Comparison of ENCODE assay signal across 8 mouse cellular contexts in the genomic region with DNA sequence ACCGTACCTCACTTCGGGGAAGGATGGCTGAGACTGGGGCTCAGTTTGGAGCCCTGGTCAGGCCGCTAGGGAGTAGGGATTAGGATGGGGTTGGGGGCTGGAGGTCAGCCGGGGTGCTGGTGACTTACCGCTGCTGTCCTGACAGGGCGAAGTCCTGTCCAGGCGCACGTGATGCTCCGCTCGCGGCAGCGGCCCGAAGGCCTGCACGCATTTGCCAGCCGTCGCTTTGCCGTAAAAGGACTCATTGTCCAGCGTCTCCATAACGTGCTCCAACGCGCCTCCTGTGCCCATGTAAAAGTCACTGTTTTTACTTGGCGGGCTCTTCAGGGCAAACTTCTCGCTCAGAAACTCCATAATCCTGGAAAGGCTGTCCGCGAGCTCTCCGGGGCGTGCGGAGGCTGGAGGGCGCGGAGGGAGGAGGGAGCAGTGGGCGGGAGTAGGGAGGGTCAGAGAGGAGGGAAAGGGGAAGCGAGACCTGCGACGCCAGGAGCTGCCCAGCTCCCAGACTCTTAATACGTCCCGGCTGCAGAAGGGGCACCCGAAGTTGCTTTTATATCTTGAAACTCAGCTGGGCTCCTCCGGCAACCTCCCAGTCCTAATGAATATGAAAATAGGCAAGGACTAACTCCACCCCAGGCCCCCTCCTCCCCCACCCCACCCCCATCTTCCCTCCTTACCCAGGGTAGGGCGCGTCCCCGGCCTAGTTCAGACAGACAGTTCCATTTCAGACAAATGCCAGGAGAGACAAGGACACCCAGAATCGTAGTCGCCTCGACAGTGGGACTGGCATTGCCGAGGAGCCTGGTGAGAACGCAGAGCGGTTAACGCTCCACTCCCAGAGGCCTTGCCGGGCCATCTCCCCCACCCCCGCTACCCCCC. TPM values are rescaled to one million over a fixed set of nuclear protein-coding genes. Genes with fewer than 3 reads are reported as not detected.
DNase-seq lines count a peak whose midpoint lies in the region; ATAC-seq lines count a peak whose summit lies in the region.

No protein-coding gene starts in this region.

- ATAC-seq in lung, embryonic 16.5 days (ENCODE audit: low read depth), result peak; percentile 84
- peak; percentile 59 for ATAC-seq in forebrain, embryonic 13.5 days
- ATAC-seq in intestine, embryonic 16.5 days, result peak; percentile 85
- ATAC-seq in liver, embryonic 15.5 days (ENCODE audit: insufficient read depth), result peak; percentile 34; the same call in 1 of the 2 replicates
- peak; percentile 75 for ATAC-seq in stomach, embryonic 15.5 days (ENCODE audit: insufficient read depth, low FRiP score, low read depth)

- no peak for DNase-seq in lung, postnatal 25 days (ENCODE audit: low spot score)
- DNase-seq in thymus, adult 18-20 months, result no peak
- DNase-seq in spleen, postnatal 10 days (ENCODE audit: low spot score in 2 of 2), result no peak

- peak overlapping the region; percentile 49 for H3K4me3 ChIP-seq in lung, embryonic 16.5 days (ENCODE audit: low read length)
- peak overlapping the region; percentile 31 for H3K4me3 ChIP-seq in forebrain, embryonic 13.5 days
- H3K4me3 ChIP-seq in intestine, embryonic 16.5 days (ENCODE audit: low read length), result peak overlapping the region; percentile 30
- peak overlapping the region; percentile 25 for H3K4me3 ChIP-seq in liver, embryonic 15.5 days (replicated peaks)
- peak overlapping the region; percentile 34 for H3K4me3 ChIP-seq in stomach, embryonic 15.5 days (replicated peaks)

- under 1% methylated on average over 43 of the region's 50 CpGs for WGBS in lung, embryonic 16.5 days
- WGBS in forebrain, embryonic 13.5 days, result 1% methylated on average over 48 of the region's 50 CpGs
- WGBS in intestine, embryonic 16.5 days, result under 1% methylated on average over 49 of the region's 50 CpGs
- under 1% methylated on average over 50 of the region's 50 CpGs for WGBS in liver, embryonic 15.5 days (ENCODE audit: insufficient replicate concordance)
- WGBS in stomach, embryonic 15.5 days, result under 1% methylated on average over 49 of the region's 50 CpGs

- H3K9me3 ChIP-seq in lung, embryonic 16.5 days (ENCODE audit: control insufficient read depth, low read length), result no peaks in the 10 kb centered on the region; the same call in 1 of the 2 replicates
- H3K9me3 ChIP-seq in forebrain, embryonic 13.5 days (replicated peaks), result no peaks in the 10 kb centered on the region
- H3K9me3 ChIP-seq in intestine, embryonic 16.5 days (ENCODE audit: control insufficient read depth, low read length), result no peaks in the 10 kb centered on the region
- no peaks in the 10 kb centered on the region for H3K9me3 ChIP-seq in liver, embryonic 15.5 days (replicated peaks)
- H3K9me3 ChIP-seq in stomach, embryonic 15.5 days, result no peaks in the 10 kb centered on the region

- H3K9ac ChIP-seq in lung, embryonic 16.5 days (ENCODE audit: low read length), result no peak overlapping the region
- no peak overlapping the region for H3K9ac ChIP-seq in forebrain, embryonic 13.5 days
- H3K9ac ChIP-seq in intestine, embryonic 16.5 days (ENCODE audit: low read depth, low read length), result no peak overlapping the region
- no peak overlapping the region for H3K9ac ChIP-seq in liver, embryonic 15.5 days
- H3K9ac ChIP-seq in stomach, embryonic 15.5 days, result no peak overlapping the region

- peaks cover 64% of the 10 kb centered on the region for H3K27me3 ChIP-seq in lung, embryonic 16.5 days (ENCODE audit: control insufficient read depth, insufficient read depth, low read depth, low read length)
- H3K27me3 ChIP-seq in forebrain, embryonic 13.5 days, result peaks cover 79% of the 10 kb centered on the region
- peaks cover 57% of the 10 kb centered on the region for H3K27me3 ChIP-seq in intestine, embryonic 16.5 days (replicated peaks; ENCODE audit: control insufficient read depth, insufficient read depth, low read length)
- H3K27me3 ChIP-seq in liver, embryonic 15.5 days, result peaks cover 85% of the 10 kb centered on the region
- H3K27me3 ChIP-seq in stomach, embryonic 15.5 days (replicated peaks), result peaks cover 65% of the 10 kb centered on the region

- peak overlapping the region; percentile 57 for H3K4me2 ChIP-seq in lung, embryonic 16.5 days (ENCODE audit: low read depth, low read length)
- peak overlapping the region; percentile 50 for H3K4me2 ChIP-seq in forebrain, embryonic 13.5 days
- H3K4me2 ChIP-seq in intestine, embryonic 16.5 days (ENCODE audit: low read depth, low read length), result peak overlapping the region; percentile 44
- H3K4me2 ChIP-seq in liver, embryonic 15.5 days, result peak overlapping the region; percentile 50
- H3K4me2 ChIP-seq in stomach, embryonic 15.5 days, result peak overlapping the region; percentile 64

- no peaks in the 10 kb centered on the region for H3K36me3 ChIP-seq in lung, embryonic 16.5 days (ENCODE audit: control insufficient read depth, insufficient read depth, low read length)
- no peaks in the 10 kb centered on the region for H3K36me3 ChIP-seq in forebrain, embryonic 13.5 days (ENCODE audit: poor library complexity, severe bottlenecking)
- no peaks in the 10 kb centered on the region for H3K36me3 ChIP-seq in intestine, embryonic 16.5 days (ENCODE audit: control insufficient read depth, insufficient read depth, low read length)
- H3K36me3 ChIP-seq in liver, embryonic 15.5 days (replicated peaks), result no peaks in the 10 kb centered on the region
- H3K36me3 ChIP-seq in stomach, embryonic 15.5 days, result no peaks in the 10 kb centered on the region

- peaks cover 6% of the 10 kb centered on the region; the same call in 1 of the 2 replicates for H3K4me1 ChIP-seq in lung, embryonic 16.5 days (replicated peaks; ENCODE audit: control insufficient read depth, insufficient read depth, low read length)
- peaks cover 18% of the 10 kb centered on the region for H3K4me1 ChIP-seq in forebrain, embryonic 13.5 days
- H3K4me1 ChIP-seq in intestine, embryonic 16.5 days (ENCODE audit: control insufficient read depth, insufficient read depth, low read length), result peaks cover 9% of the 10 kb centered on the region; the same call in 1 of the 2 replicates
- H3K4me1 ChIP-seq in liver, embryonic 15.5 days (replicated peaks), result peaks cover 6% of the 10 kb centered on the region; the same call in 1 of the 2 replicates
- peaks cover 7% of the 10 kb centered on the region for H3K4me1 ChIP-seq in stomach, embryonic 15.5 days

- no peak overlapping the region for H3K27ac ChIP-seq in lung, embryonic 16.5 days (ENCODE audit: low read length)
- H3K27ac ChIP-seq in forebrain, embryonic 13.5 days, result no peak overlapping the region
- H3K27ac ChIP-seq in intestine, embryonic 16.5 days (ENCODE audit: low read length), result no peak overlapping the region
- H3K27ac ChIP-seq in liver, embryonic 15.5 days (replicated peaks), result no peak overlapping the region
- no peak overlapping the region for H3K27ac ChIP-seq in stomach, embryonic 15.5 days

RNA-seq across cellular contexts. Expression of a gene that starts 1.5 kb away (rescaled TPM):
- polyA plus RNA-seq in lung, embryonic 16.5 days (2015; fragmentation: Nextera tagmentation; extraction: Ambion mirVana), result 0.26 and 0.44 TPM in 2 replicates
- polyA plus RNA-seq in forebrain, embryonic 13.5 days (2015; fragmentation: Nextera tagmentation; extraction: Ambion mirVana), result 0.90 and 6.8 TPM in 2 replicates
- polyA plus RNA-seq in intestine, embryonic 16.5 days (2015; fragmentation: Nextera tagmentation; extraction: Ambion mirVana), result not detected in 2 replicates
- polyA plus RNA-seq in liver, embryonic 15.5 days (2015; fragmentation: Nextera tagmentation; extraction: Ambion mirVana), result 0.09 and 0.12 TPM in 2 replicates
- polyA plus RNA-seq in stomach, embryonic 15.5 days (2015; fragmentation: Nextera tagmentation; extraction: Ambion mirVana), result 0.12 and 0.15 TPM in 2 replicates

Comparison
In these comparisons a context has a peak if more than half of its experiments do, and no peak if none do; other contexts are left out.
1. ATAC-seq: peak in every context shown above with its lines; median percentile 85 in intestine, embryonic 16.5 days; 84 in lung, embryonic 16.5 days; 75 in stomach, embryonic 15.5 days; 59 in forebrain, embryonic 13.5 days; 34 in liver, embryonic 15.5 days.